24 mouse cellular contexts compared by ENCODE assay signal in the genomic region with DNA sequence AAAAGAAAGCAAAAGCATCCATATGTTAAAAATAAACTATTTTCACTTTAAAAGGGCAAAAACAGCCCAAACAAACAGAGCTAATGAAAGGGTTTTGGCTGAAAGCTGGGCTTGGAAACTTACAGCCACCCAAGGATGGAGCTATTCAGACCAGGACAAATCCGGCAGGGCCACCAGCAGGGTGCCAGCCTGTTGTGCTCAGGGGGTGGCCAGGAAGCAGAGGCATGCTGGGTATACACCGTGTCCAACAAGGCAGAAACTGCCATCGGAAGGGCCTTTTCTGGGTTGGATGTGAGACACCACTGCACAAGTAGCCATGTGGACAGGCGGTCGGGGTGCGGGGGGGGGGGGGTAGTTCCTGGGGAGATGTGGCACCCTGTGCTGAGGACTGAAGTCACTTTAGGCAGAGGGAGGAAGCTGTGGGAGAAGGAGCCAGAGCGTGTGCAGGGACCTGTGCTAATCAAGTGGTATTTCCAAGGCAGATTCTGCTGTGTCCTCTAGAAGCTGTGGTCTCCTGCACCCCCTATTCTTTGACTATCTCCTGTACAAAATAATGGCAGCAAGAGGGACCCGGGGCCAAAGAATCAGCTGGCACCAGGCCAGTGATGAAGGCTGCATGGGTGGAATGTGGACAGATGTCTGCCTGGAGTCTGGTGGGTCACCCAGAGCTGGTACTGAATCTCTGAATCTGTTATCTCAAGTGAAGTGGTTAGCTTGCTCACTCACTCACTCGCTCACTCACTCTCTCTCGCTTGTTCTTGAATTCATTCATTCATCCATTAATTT. TPM values are rescaled to one million over a fixed set of nuclear protein-coding genes. Genes with fewer than 3 reads are reported as not detected.
DNase-seq lines count a peak whose midpoint lies in the region; TF ChIP-seq lines count a peak whose summit lies in the region.
"Had no signal": no experiment of that assay in that cellular context is flagged by ENCODE, and none has a peak within 500 bp of the region (broad histone marks: within the 10 kb centered on the region; RNA-seq: fewer than 3 reads in every experiment).

No protein-coding gene starts in this region.

- intact Hi-C loops in left cerebral cortex, postnatal 10 days (cut with DNase I), result no loop called here

- peak; percentile 32 for DNase-seq in cerebellum, adult 8-10 months
- no peak for DNase-seq in cerebellum, adult 9-11 months
- DNase-seq in layer of hippocampus, adult 2 months (ENCODE audit: low spot score in 2 of 2), result no peak
- DNase-seq in layer of hippocampus, adult 9-11 months, result no peak
- DNase-seq in testis, postnatal 10 days (ENCODE audit: low spot score), result peak; percentile 49
- DNase-seq in testis, postnatal 14 days (ENCODE audit: low spot score), result no peak
- no peak for DNase-seq in retina, embryonic 14.5 days (ENCODE audit: low spot score)
- no peak for DNase-seq in left cerebral cortex, postnatal 10 days (ENCODE audit: extremely low spot score in 1 of 2, low spot score in 2 of 2)
- DNase-seq: adrenal gland, postnatal 14 days; forebrain, postnatal 0 days; heart, postnatal 36 days; kidney, adult 2 months; thymus, postnatal 14 days had no signal

- no peak overlapping the region for H3K4me3 ChIP-seq in layer of hippocampus, adult 2 months
- H3K4me3 ChIP-seq: forebrain, embryonic 12.5 days; hindbrain, embryonic 12.5 days; intestine, embryonic 15.5 days; limb, embryonic 12.5 days; liver, embryonic 15.5 days; lung, embryonic 15.5 days; myocyte; neural tube, embryonic 12.5 days had no signal

- H3K27ac ChIP-seq in layer of hippocampus, adult 2 months, result no peak overlapping the region
- H3K27ac ChIP-seq: forebrain, embryonic 12.5 days; hindbrain, embryonic 12.5 days; hindbrain, postnatal 0 days; intestine, embryonic 15.5 days; kidney, postnatal 0 days; limb, embryonic 12.5 days; liver, embryonic 15.5 days; lung, embryonic 15.5 days; macrophage; neural tube, embryonic 12.5 days had no signal

- 0 out of 2 replicates have a peak, but pooled peaks have one; percentile 7 for TF ChIP-seq CTCF in layer of hippocampus, adult 2 months (conservative IDR thresholded peaks at IDR 0.05)

RNA-seq across cellular contexts. Expression of gene Lrpap1, which starts 38.1 kb away (rescaled TPM):
- total RNA-seq in layer of hippocampus, adult 2 months (2021), result 100 to 1,000 TPM; 150 to 159 TPM
- 100 to 1,000 TPM; 110 to 113 TPM for total RNA-seq in left cerebral cortex, postnatal 10 days (2021)

Comparison
In these comparisons a context has a peak if more than half of its experiments do, and no peak if none do; other contexts are left out.
1. DNase-seq: peak in cerebellum, adult 8-10 months (single experiment) and testis, postnatal 10 days (single experiment); none in cerebellum, adult 9-11 months (single experiment), layer of hippocampus, adult 2 months (0 of 2), layer of hippocampus, adult 9-11 months (single experiment), testis, postnatal 14 days (single experiment), retina, embryonic 14.5 days (single experiment) and left cerebral cortex, postnatal 10 days (0 of 2).